ENCODE assay signal across 8 mouse cellular contexts in the genomic region with DNA sequence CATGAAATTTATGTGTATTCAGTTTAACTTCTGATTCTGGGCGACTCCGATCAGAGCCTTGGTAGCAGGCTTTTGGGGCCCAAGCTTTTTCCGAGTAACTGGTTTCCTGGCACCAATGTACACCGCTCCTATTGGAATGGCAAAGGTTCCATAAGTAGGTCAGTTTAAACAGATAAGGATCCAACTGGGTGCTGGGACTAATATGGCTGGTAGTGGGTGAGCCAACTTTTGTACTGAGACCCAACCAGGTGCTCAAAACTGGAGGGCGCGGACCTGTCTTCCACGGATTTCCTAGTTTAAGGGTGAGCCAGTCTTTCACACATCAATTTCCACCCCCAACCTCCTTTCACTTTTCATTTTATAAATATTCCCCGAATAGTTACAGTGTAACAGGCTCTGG. TPM values are rescaled to one million over a fixed set of nuclear protein-coding genes. Genes with fewer than 3 reads are reported as not detected.
DNase-seq lines count a peak whose midpoint lies in the region; ATAC-seq and TF ChIP-seq lines count a peak whose summit lies in the region.

No protein-coding gene starts in this region.

- peaks cover 9% of the 10 kb centered on the region for H3K9me3 ChIP-seq in erythroblast, embryonic 14.5 days (ENCODE audit: control insufficient read depth, low read length)
- H3K9me3 ChIP-seq in E14TG2a.4 (ENCODE audit: low read length): no peaks in the 10 kb centered on the region
- H3K9me3 ChIP-seq in forebrain, embryonic 15.5 days: no peaks in the 10 kb centered on the region
- H3K9me3 ChIP-seq in liver, embryonic 13.5 days (replicated peaks): 0 out of 2 replicates have a peak, but pooled peaks cover 9% of the 10 kb centered on the region

- 71% methylated on average over 8 of the region's 8 CpGs for WGBS in forebrain, embryonic 15.5 days
- 68% methylated on average over 8 of the region's 8 CpGs for WGBS in liver, embryonic 13.5 days (ENCODE audit: insufficient replicate concordance)

- H3K4me3 ChIP-seq in erythroblast, embryonic 14.5 days (replicated peaks): peak overlapping the region; percentile 89
- peak overlapping the region; percentile 96 for H3K4me3 ChIP-seq in E14TG2a.4 (replicated peaks; ENCODE audit: low read length)
- H3K4me3 ChIP-seq in forebrain, embryonic 15.5 days: peak overlapping the region; percentile 93
- H3K4me3 ChIP-seq in liver, embryonic 13.5 days (replicated peaks): peak overlapping the region; percentile 91

- peak overlapping the region; percentile 89; the same call in 1 of the 2 replicates for H3K27ac ChIP-seq in forebrain, embryonic 15.5 days (replicated peaks)
- peak overlapping the region; percentile 98 for H3K27ac ChIP-seq in liver, embryonic 13.5 days

- no peak for DNase-seq in liver, embryonic 13.5 days
- no peak for DNase-seq in thymus, postnatal 4 days
- DNase-seq in adrenal gland, adult 2 months: no peak

- H3K9ac ChIP-seq in forebrain, embryonic 15.5 days (replicated peaks): peak overlapping the region; percentile 90; the same call in 1 of the 2 replicates
- H3K9ac ChIP-seq in liver, embryonic 13.5 days: peak overlapping the region; percentile 92

- peaks cover 59% of the 10 kb centered on the region for H3K4me1 ChIP-seq in erythroblast, embryonic 14.5 days (ENCODE audit: control insufficient read depth)
- peaks cover 73% of the 10 kb centered on the region for H3K4me1 ChIP-seq in E14TG2a.4 (replicated peaks; ENCODE audit: low read depth, low read length)
- peaks cover 24% of the 10 kb centered on the region for H3K4me1 ChIP-seq in forebrain, embryonic 15.5 days
- peaks cover 52% of the 10 kb centered on the region for H3K4me1 ChIP-seq in liver, embryonic 13.5 days (replicated peaks)

- no peak for ATAC-seq in erythroblast, adult 5-6 weeks (replicated peaks; ENCODE audit: low FRiP score, poor library complexity, severe bottlenecking)
- no peak for ATAC-seq in forebrain, embryonic 15.5 days (replicated peaks)
- ATAC-seq in liver, embryonic 13.5 days (ENCODE audit: low read depth): no peak
- ATAC-seq in erythroid progenitor cell, adult 5-6 weeks (replicated peaks; ENCODE audit: low FRiP score, poor library complexity, severe bottlenecking): no peak

- H3K4me2 ChIP-seq in forebrain, embryonic 15.5 days (replicated peaks): peak overlapping the region; percentile 71
- peak overlapping the region; percentile 89 for H3K4me2 ChIP-seq in liver, embryonic 13.5 days

- H3K27me3 ChIP-seq in erythroblast, embryonic 14.5 days (ENCODE audit: control insufficient read depth): peaks cover 5% of the 10 kb centered on the region
- H3K27me3 ChIP-seq in E14TG2a.4 (ENCODE audit: insufficient read depth, low read length): 0 out of 2 replicates have a peak, but pooled peaks cover 9% of the 10 kb centered on the region
- no peaks in the 10 kb centered on the region for H3K27me3 ChIP-seq in forebrain, embryonic 15.5 days
- no peaks in the 10 kb centered on the region for H3K27me3 ChIP-seq in liver, embryonic 13.5 days

- TF ChIP-seq CTCF in E14TG2a.4 (conservative IDR thresholded peaks at IDR 0.05; ENCODE audit: low read length): no peak

- H3K36me3 ChIP-seq in erythroblast, embryonic 14.5 days (ENCODE audit: control insufficient read depth): peaks cover 38% of the 10 kb centered on the region
- peaks cover 39% of the 10 kb centered on the region for H3K36me3 ChIP-seq in E14TG2a.4 (ENCODE audit: insufficient read depth, low read length)
- H3K36me3 ChIP-seq in forebrain, embryonic 15.5 days: peaks cover 22% of the 10 kb centered on the region
- H3K36me3 ChIP-seq in liver, embryonic 13.5 days: peaks cover 38% of the 10 kb centered on the region

RNA-seq across cellular contexts. Expression of a gene that starts 1.2 kb away (rescaled TPM):
- polyA plus RNA-seq in erythroblast, embryonic 14.5 days (2012): 2.1 and 2.8 TPM in 2 replicates
- total RNA-seq in erythroblast, adult 5-6 weeks (2015; ENCODE audit: low replicate concordance): 135 and 150 TPM in 2 replicates
- total RNA-seq in erythroblast, adult 5-6 weeks (2017; ENCODE audit: low replicate concordance): 38.0 and 69.0 TPM in 2 replicates
- polyA plus RNA-seq in forebrain, embryonic 15.5 days (2015; fragmentation: Nextera tagmentation; extraction: Ambion mirVana): 285 and 307 TPM in 2 replicates
- polyA plus RNA-seq in liver, embryonic 13.5 days (2015; fragmentation: Nextera tagmentation; extraction: Ambion mirVana): 275 and 284 TPM in 2 replicates
- 220 and 242 TPM in 2 replicates for total RNA-seq in erythroid progenitor cell, adult 5-6 weeks (2015; ENCODE audit: low replicate concordance)
- 87.3 and 98.4 TPM in 2 replicates for total RNA-seq in erythroid progenitor cell, adult 5-6 weeks (2017; ENCODE audit: low replicate concordance)
- total RNA-seq in adrenal gland, adult 2 months (2021): 100 to 1,000 TPM; 264 to 311 TPM
- polyA plus RNA-seq in adrenal gland, adult 2 months (2012; rRNA removed): 61.2 and 69.7 TPM in 2 replicates

RNA-seq across cellular contexts. Expression of a gene that starts 38.9 kb away (rescaled TPM):
- not detected in 2 replicates for polyA plus RNA-seq in erythroblast, embryonic 14.5 days (2012)
- 0.42 TPM in 1 of 2 replicates, not detected in the other for total RNA-seq in erythroblast, adult 5-6 weeks (2015; ENCODE audit: low replicate concordance)
- 0.51 TPM in 1 of 2 replicates, not detected in the other for total RNA-seq in erythroblast, adult 5-6 weeks (2017; ENCODE audit: low replicate concordance)
- not detected in 2 replicates for polyA plus RNA-seq in forebrain, embryonic 15.5 days (2015; fragmentation: Nextera tagmentation; extraction: Ambion mirVana)
- polyA plus RNA-seq in liver, embryonic 13.5 days (2015; fragmentation: Nextera tagmentation; extraction: Ambion mirVana): 0.28 and 0.33 TPM in 2 replicates
- not detected in 2 replicates for total RNA-seq in erythroid progenitor cell, adult 5-6 weeks (2015; ENCODE audit: low replicate concordance)
- not detected in 2 replicates for total RNA-seq in erythroid progenitor cell, adult 5-6 weeks (2017; ENCODE audit: low replicate concordance)
- 10 to 100 TPM; 11.5 to 11.6 TPM for total RNA-seq in adrenal gland, adult 2 months (2021)
- polyA plus RNA-seq in adrenal gland, adult 2 months (2012; rRNA removed): 3.8 and 4.9 TPM in 2 replicates

RNA-seq across cellular contexts. Expression of a gene that starts 53.9 kb away (rescaled TPM):
- polyA plus RNA-seq in erythroblast, embryonic 14.5 days (2012): not detected in 2 replicates
- not detected in 2 replicates for total RNA-seq in erythroblast, adult 5-6 weeks (2015; ENCODE audit: low replicate concordance)
- total RNA-seq in erythroblast, adult 5-6 weeks (2017; ENCODE audit: low replicate concordance): not detected in 2 replicates
- polyA plus RNA-seq in forebrain, embryonic 15.5 days (2015; fragmentation: Nextera tagmentation; extraction: Ambion mirVana): not detected in 2 replicates
- polyA plus RNA-seq in liver, embryonic 13.5 days (2015; fragmentation: Nextera tagmentation; extraction: Ambion mirVana): not detected in 2 replicates
- total RNA-seq in erythroid progenitor cell, adult 5-6 weeks (2015; ENCODE audit: low replicate concordance): not detected in 2 replicates
- not detected in 2 replicates for total RNA-seq in erythroid progenitor cell, adult 5-6 weeks (2017; ENCODE audit: low replicate concordance)
- total RNA-seq in adrenal gland, adult 2 months (2021): not detected
- not detected in 2 replicates for polyA plus RNA-seq in adrenal gland, adult 2 months (2012; rRNA removed)

Comparison
In these comparisons a context has a peak if more than half of its experiments do, and no peak if none do; other contexts are left out.
1. RNA of a gene that starts 1.2 kb away (polyA plus RNA-seq): 285 to 307 TPM in forebrain, embryonic 15.5 days, 275 to 284 TPM in liver, embryonic 13.5 days and 61.2 to 69.7 TPM in adrenal gland, adult 2 months; 2.1 to 2.8 TPM in erythroblast, embryonic 14.5 days; every median in the first group is over 10 times any median in the second.
2. Peak in every context shown above with its lines, with median percentiles within 50 percentile points of each other: H3K4me3 ChIP-seq.